Mouse (Mus musculus) megakaryocyte, adult 5-6 weeks (primary cell): ENCODE measurements around the gene Ncoa7. TPM values are rescaled to one million over a fixed set of nuclear protein-coding genes. Genes with fewer than 3 reads are reported as not detected.

ENCODE experiments used
- ATAC-seq: 2 replicates; pipeline ENCODE4 v1.8.0; 2016; ENCODE audit warnings: mild to moderate bottlenecking, inconsistent platforms; ENCODE audit not compliant: poor library complexity, severe bottlenecking
- total RNA-seq, 2 experiments: library from RNA; stranded (forward) in 1 of 2; stranded (reverse) in 1 of 2; fragments of 153-499, 151-499 nt in 1 of 2; fragments of 221-1000, 200-1000 nt in 1 of 2; gene quantifications; 2 replicates each; pipeline versions ENCODE4 v1.2.3 to v1.2.4; 2015 to 2017

Gene Ncoa7
- total RNA-seq, 2 experiments from 2014 or later, result 21.9 to 31.3 TPM

- ATAC-seq, result no peak
Observed at GRCm38 (mm10) chr10:30608109-30608508, 195.0 kb downstream of the Ncoa7 start.

DNA sequence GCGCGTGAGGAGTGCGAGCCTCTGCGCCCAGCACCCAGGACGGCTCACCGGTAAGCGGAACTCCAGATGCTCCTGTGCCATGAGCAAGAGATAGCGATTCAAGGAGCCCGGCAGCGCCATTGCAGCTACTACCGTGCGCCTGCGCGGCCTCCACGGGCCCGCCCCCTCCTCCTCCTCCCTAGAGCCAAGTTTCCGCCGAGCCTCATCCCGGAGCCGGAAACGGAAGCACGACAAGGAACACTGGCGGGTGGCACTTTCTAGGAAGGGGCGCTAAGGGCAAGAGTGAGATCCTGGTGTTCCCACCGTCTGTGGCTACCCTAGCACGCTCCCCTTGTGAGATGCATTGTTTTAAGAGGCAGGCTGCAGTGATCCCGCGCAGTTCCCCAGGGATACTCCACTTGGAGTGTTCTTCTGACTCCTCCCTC, 202.6 kb downstream of the Ncoa7 start, which contains the start of gene Trmt11:
Gene Trmt11, minus strand, starts transcription at position 208 of the 425 bp plus-strand sequence.
- ATAC-seq, result peak; percentile 93

DNA sequence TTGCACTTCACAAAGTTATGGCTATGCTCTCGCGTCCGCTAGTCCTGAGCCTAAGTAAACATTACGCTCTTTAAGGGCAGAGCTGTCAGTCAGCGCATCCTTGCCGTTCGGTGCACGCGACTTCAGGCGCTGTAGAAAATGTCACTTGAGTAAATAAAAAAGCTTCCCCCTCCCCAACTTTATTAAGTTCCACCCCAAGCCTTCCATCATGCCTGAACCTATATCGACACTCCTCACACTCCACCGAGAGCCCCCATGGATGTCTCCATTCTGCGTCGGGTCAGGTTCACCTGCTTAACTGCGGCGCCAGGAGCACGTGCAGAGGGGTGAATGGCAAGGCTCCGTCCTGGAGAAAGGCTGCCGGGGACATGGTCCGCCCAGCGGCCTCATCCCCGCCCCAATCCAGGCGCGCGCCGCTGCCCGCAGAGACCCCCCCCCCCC, 203.0 kb downstream of the Ncoa7 start:
- peak; percentile 24 for ATAC-seq

- ATAC-seq, result 0 out of 2 replicates have a peak, but pooled peaks have one; percentile 33
Observed at GRCm38 (mm10) chr10:30587037-30587436, 216.1 kb downstream of the Ncoa7 start.

DNA sequence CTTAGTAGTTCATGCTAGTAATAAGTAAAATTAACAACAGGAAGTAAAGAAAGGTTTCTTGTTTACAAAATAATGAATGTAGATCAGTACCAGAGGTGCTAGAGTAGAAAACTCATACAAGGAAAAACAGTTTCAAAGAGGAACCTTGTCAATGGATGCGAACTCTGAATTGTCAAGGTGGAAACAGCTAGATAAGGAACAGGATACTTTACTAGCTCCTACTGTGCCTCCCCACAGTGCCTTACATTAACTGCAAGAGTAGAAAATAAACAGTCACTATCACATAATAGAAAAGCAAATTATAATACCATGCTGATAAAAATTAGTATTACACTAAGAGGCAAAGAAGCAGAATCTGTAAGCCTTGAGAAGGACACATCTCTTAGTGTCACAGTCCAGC, 217.4 kb downstream of the Ncoa7 start:
- no peak for ATAC-seq

Other genes with a start within 250 kb of the Ncoa7 start
- gene Trmt11, start 202.6 kb downstream of the Ncoa7 start, total RNA-seq (2015), result 16.4 and 16.7 TPM in 2 replicates
- 13.4 and 13.7 TPM in 2 replicates for gene Trmt11, start 202.6 kb downstream of the Ncoa7 start, total RNA-seq (2017)
- gene Hint3, start 173.7 kb downstream of the Ncoa7 start, total RNA-seq (2015), result 12.3 and 13.7 TPM in 2 replicates
- gene Hint3, start 173.7 kb downstream of the Ncoa7 start, total RNA-seq (2017), result 7.0 and 15.2 TPM in 2 replicates
- not detected in 2 replicates for gene Hey2, start 39.5 kb upstream of the Ncoa7 start, total RNA-seq (2015)
- gene Hey2, start 39.5 kb upstream of the Ncoa7 start, total RNA-seq (2017), result not detected in 2 replicates